Mouse (Mus musculus): Measurements from ENCODE around the gene Macf1. TPM values are rescaled to one million over a fixed set of nuclear protein-coding genes. Genes with fewer than 3 reads are reported as not detected.

The Macf1 gene
- 75.7 and 78.7 TPM in 2 replicates for polyA plus RNA-seq (2015; fragmentation: Nextera tagmentation; extraction: Ambion mirVana)

GRCm38 (mm10) chr4:123684260-123684659, at the start of gene Macf1:
TSS of gene Macf1 (minus strand) at chr4:123684360.
- H3K9ac ChIP-seq (ENCODE audit: low read depth, low read length) = 0 out of 2 replicates have a peak within 1 kb of the TSS, but pooled peaks have one; percentile 20
- 84% methylated on average over 3 of the region's 3 CpGs for WGBS
- peaks cover 14% of the 10 kb centered on the region for H3K36me3 ChIP-seq (ENCODE audit: control insufficient read depth, insufficient read depth, low read length)
- no peaks in the 10 kb centered on the region for H3K27me3 ChIP-seq (ENCODE audit: control insufficient read depth, insufficient read depth, low read depth, low read length)
- peak within 1 kb of the TSS; percentile 94 for H3K4me2 ChIP-seq (ENCODE audit: low read length)
- ATAC-seq = no peak
- H3K9me3 ChIP-seq (replicated peaks; ENCODE audit: control insufficient read depth, low read length, poor library complexity, severe bottlenecking) = no peaks in the 10 kb centered on the region
- H3K27ac ChIP-seq (ENCODE audit: low read length) = no peak within 1 kb of the TSS
- H3K4me1 ChIP-seq (ENCODE audit: control insufficient read depth, insufficient read depth, low read length) = peaks cover 29% of the 10 kb centered on the region
- peak within 1 kb of the TSS; percentile 93 for H3K4me3 ChIP-seq (ENCODE audit: low read depth, low read length)

DNA sequence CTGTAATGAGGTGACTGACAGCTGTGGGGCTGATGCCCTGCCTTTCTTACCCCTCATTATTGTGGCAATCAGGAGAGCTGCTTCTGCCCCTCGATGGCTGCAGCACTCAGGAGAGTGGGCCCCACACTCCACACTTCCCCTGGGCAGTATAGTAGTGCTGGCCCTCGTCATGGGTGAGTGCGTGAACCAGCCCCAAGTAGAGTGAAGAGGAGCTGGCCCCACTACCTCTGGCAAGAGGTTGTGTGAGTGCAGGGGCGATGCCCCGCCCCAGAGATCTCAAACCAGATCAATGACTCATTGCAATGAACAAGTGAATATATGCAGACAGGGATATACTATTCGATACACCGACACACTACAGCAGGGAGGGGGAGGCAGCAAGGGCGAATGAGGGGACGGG, 49.4 kb upstream of the Macf1 start:
- no peaks in the 10 kb centered on the region for H3K4me1 ChIP-seq (ENCODE audit: control insufficient read depth, insufficient read depth, low read length)
- H3K27me3 ChIP-seq (ENCODE audit: control insufficient read depth, insufficient read depth, low read depth, low read length) = no peaks in the 10 kb centered on the region
- 91% methylated on average over 9 of the region's 9 CpGs for WGBS
- H3K9ac ChIP-seq (ENCODE audit: low read depth, low read length) = no peak overlapping the region
- ATAC-seq = no peak
- H3K4me3 ChIP-seq (ENCODE audit: low read depth, low read length) = no peak overlapping the region
- no peak overlapping the region for H3K4me2 ChIP-seq (ENCODE audit: low read length)
- H3K27ac ChIP-seq (ENCODE audit: low read length) = no peak overlapping the region
- H3K36me3 ChIP-seq (ENCODE audit: control insufficient read depth, insufficient read depth, low read length) = peaks cover 18% of the 10 kb centered on the region
- H3K9me3 ChIP-seq (replicated peaks; ENCODE audit: control insufficient read depth, low read length, poor library complexity, severe bottlenecking) = no peaks in the 10 kb centered on the region

DNA sequence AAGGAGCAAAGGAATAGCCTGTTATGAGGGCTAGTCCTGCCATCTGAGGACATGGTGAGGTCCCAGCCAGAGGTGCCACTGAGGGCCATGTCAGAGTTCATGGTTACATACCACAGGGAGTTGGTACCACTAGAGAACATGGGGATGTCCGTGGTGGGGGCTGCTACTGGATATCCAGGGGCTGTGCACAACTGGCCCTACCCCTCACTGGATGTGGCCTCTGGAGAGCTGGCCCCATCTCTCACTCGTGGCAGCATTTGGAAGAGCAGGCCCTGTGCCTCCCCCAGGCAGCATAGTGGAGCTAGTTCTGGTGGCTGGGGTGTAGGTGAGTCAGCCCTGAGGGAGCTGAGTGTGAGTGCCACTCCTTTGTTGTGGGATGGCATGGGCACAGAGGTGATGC, 48.8 kb upstream of the Macf1 start:
- H3K4me1 ChIP-seq (ENCODE audit: control insufficient read depth, insufficient read depth, low read length) = no peaks in the 10 kb centered on the region
- peaks cover 13% of the 10 kb centered on the region; the same call in 1 of the 2 replicates for H3K36me3 ChIP-seq (ENCODE audit: control insufficient read depth, insufficient read depth, low read length)
- peak; percentile 17; the same call in 1 of the 2 replicates for ATAC-seq
- H3K27me3 ChIP-seq (ENCODE audit: control insufficient read depth, insufficient read depth, low read depth, low read length) = no peaks in the 10 kb centered on the region
- H3K4me2 ChIP-seq (ENCODE audit: low read length) = no peak overlapping the region
- WGBS = 86% methylated on average over 2 of the region's 2 CpGs
- H3K27ac ChIP-seq (ENCODE audit: low read length) = no peak overlapping the region
- H3K9me3 ChIP-seq (replicated peaks; ENCODE audit: control insufficient read depth, low read length, poor library complexity, severe bottlenecking) = no peaks in the 10 kb centered on the region
- H3K4me3 ChIP-seq (ENCODE audit: low read depth, low read length) = no peak overlapping the region
- no peak overlapping the region for H3K9ac ChIP-seq (ENCODE audit: low read depth, low read length)

DNA sequence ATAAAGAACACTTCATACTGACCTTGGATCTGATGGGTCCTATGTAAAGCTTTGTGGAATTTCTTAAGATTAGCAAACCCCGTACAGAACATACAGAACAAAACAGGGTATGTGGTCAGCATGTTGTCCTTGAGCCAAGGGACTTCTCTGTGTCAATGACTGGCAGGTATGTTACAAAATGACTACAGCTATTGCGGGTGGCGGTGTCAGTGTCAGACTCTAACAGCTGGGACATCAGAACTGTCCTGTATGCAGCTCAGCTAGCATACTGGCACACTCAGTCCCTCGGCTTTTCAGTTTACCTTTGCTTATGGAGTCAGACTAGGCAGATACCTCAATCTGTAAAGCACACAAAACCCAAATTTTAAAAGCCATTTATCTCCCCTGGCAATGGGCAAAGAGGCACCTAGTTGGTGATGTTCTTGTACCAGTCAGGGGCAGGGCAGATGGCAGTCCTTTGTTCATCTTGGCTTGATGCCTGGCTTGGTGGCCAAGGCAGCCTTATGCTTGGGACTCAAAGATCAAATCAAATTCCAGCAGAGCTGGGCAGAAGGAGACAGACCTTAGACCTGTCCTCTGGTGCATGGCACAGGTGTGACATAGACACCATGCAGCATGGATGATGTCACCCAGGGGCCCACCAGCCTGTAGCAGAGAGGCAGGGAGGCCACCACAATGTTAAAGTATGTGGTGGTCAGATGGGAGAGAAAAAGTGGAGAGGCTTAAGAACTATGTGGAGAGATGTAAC, 48.2 kb upstream of the Macf1 start:
- no peaks in the 10 kb centered on the region for H3K4me1 ChIP-seq (ENCODE audit: control insufficient read depth, insufficient read depth, low read length)
- no peak overlapping the region for H3K4me2 ChIP-seq (ENCODE audit: low read length)
- peaks cover 8% of the 10 kb centered on the region; the same call in 1 of the 2 replicates for H3K36me3 ChIP-seq (ENCODE audit: control insufficient read depth, insufficient read depth, low read length)
- H3K27me3 ChIP-seq (ENCODE audit: control insufficient read depth, insufficient read depth, low read depth, low read length) = no peaks in the 10 kb centered on the region
- no peak overlapping the region for H3K9ac ChIP-seq (ENCODE audit: low read depth, low read length)
- H3K4me3 ChIP-seq (ENCODE audit: low read depth, low read length) = no peak overlapping the region
- 89% methylated on average over 4 of the region's 4 CpGs for WGBS
- no peak for ATAC-seq
- H3K27ac ChIP-seq (ENCODE audit: low read length) = no peak overlapping the region
- H3K9me3 ChIP-seq (replicated peaks; ENCODE audit: control insufficient read depth, low read length, poor library complexity, severe bottlenecking) = no peaks in the 10 kb centered on the region

DNA sequence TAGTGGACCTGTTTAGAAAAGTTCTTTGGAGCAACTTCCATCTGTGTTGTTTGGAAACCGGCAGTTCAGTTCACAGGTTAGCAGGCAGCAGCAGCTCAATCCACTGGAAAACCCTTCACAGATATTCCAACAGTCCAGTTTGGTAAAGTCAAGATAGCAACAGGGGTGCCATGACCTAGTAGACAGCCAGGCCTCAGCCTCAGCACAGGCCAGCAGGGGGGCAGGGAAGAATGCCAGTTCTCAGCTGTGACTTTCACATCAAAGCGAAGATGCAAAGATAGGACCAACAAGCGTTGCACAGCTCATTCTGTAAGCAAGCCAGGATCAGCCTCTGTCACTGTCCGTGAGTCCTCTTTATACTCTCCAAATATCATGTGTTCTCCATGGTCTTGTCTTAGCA, 37.6 kb upstream of the Macf1 start:
- peaks cover 8% of the 10 kb centered on the region for H3K4me1 ChIP-seq (ENCODE audit: control insufficient read depth, insufficient read depth, low read length)
- no peaks in the 10 kb centered on the region for H3K36me3 ChIP-seq (ENCODE audit: control insufficient read depth, insufficient read depth, low read length)
- no peaks in the 10 kb centered on the region for H3K27me3 ChIP-seq (ENCODE audit: control insufficient read depth, insufficient read depth, low read depth, low read length)
- WGBS = 87% methylated on average over 4 of the region's 4 CpGs
- H3K9ac ChIP-seq (ENCODE audit: low read depth, low read length) = no peak overlapping the region
- H3K9me3 ChIP-seq (replicated peaks; ENCODE audit: control insufficient read depth, low read length, poor library complexity, severe bottlenecking) = no peaks in the 10 kb centered on the region
- no peak overlapping the region for H3K27ac ChIP-seq (ENCODE audit: low read length)
- ATAC-seq = no peak
- no peak overlapping the region for H3K4me3 ChIP-seq (ENCODE audit: low read depth, low read length)
- H3K4me2 ChIP-seq (ENCODE audit: low read length) = no peak overlapping the region

GRCm38 (mm10) chr4:123718434-123718780, 34.2 kb upstream of the Macf1 start:
- Histone ChIP-seq H3K36me3 (ENCODE audit: control insufficient read depth, insufficient read depth, low read length) (peaks cover 8% of the 10 kb centered on the region; the same call in 1 of the 2 replicates), H3K4me3 (ENCODE audit: low read depth, low read length) (peak overlapping the region; percentile 64), H3K4me2 (ENCODE audit: low read length) (peak overlapping the region; percentile 69), H3K9me3 (replicated peaks; ENCODE audit: control insufficient read depth, low read length, poor library complexity, severe bottlenecking) (no peaks in the 10 kb centered on the region), H3K4me1 (ENCODE audit: control insufficient read depth, insufficient read depth, low read length) (peaks cover 8% of the 10 kb centered on the region), H3K9ac (ENCODE audit: low read depth, low read length) (peak overlapping the region; percentile 57), H3K27ac (ENCODE audit: low read length) (peak overlapping the region; percentile 53), H3K27me3 (ENCODE audit: control insufficient read depth, insufficient read depth, low read depth, low read length) (no peaks in the 10 kb centered on the region)
- ATAC-seq = peak; percentile 65; the same call in 1 of the 2 replicates
- 24% methylated on average over 7 of the region's 7 CpGs for WGBS

DNA sequence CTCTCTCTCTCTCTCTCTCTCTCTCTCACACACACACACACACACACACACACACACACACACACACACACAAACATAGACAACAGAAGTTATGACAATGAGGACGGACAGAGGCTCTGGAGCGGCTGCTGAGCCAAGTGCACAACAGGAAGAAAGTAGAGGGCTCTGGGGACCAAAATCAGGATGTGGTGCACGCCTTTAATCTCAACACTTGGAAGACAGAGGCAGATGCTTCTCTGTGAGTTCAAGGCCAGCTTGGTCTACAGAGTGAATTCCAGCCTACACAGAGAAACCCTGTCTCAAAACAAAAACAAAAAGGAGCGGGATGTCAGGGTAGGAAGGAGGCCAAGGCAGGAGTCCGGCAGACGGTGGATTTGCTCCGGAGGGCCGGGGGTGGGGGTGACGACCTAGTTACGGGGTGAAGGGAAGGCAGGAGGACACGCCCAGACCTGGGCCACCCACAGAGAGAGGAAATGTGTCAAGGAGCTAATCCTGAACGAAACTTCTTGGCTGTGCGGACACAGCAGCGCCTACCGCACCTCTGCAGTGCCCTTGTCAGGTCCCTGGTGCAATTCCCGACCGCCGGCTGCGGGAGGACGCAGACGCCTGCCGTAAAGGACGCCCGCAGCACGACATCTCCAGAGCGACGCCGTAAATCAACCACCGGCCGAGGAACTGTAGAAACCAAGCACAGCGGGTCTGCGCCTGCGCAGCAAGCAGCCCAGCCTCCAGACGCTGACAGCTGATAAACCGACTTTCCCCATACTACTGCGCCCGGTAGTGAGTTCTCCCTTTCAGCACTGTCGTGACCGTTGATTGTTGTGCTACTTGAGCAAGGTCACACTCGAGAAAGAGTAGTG, 33.6 kb upstream of the Macf1 start, which contains the start of gene Ndufs5:
Gene Ndufs5 (minus strand): TSS at position 629 of the 860 bp plus-strand sequence.
- Histone ChIP-seq H3K9me3 (replicated peaks; ENCODE audit: control insufficient read depth, low read length, poor library complexity, severe bottlenecking) (no peaks in the 10 kb centered on the region), H3K27me3 (ENCODE audit: control insufficient read depth, insufficient read depth, low read depth, low read length) (no peaks in the 10 kb centered on the region), H3K4me2 (ENCODE audit: low read length) (peak within 1 kb of the TSS; percentile 69), H3K9ac (ENCODE audit: low read depth, low read length) (peak within 1 kb of the TSS; percentile 71), H3K4me3 (ENCODE audit: low read depth, low read length) (peak within 1 kb of the TSS; percentile 64), H3K36me3 (ENCODE audit: control insufficient read depth, insufficient read depth, low read length) (peaks cover 8% of the 10 kb centered on the region; the same call in 1 of the 2 replicates), H3K27ac (ENCODE audit: low read length) (peak within 1 kb of the TSS; percentile 66), H3K4me1 (ENCODE audit: control insufficient read depth, insufficient read depth, low read length) (peaks cover 8% of the 10 kb centered on the region)
- under 1% methylated on average over 40 of the region's 40 CpGs for WGBS
- peak; percentile 96 for ATAC-seq

DNA sequence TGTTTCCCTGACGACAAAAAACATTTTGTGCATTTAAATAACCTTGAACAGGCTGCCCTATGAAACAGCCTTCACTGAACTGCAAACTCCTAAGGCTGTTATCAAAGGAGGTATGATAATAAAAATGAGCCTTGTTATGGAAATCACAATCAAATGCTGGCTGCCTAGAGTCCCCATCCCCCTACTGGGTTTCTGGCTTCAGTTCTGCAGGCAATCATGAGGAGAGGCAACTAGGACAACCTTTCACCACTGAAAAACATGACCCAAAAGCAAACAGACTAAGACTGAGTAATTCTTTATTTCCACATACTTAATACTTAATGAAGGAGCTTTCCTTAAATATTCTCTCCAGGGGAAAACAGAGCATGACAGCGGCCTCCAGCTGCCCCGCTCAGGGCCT, 28.3 kb upstream of the Macf1 start:
- no peak overlapping the region for H3K4me2 ChIP-seq (ENCODE audit: low read length)
- peaks cover 10% of the 10 kb centered on the region; the same call in 1 of the 2 replicates for H3K36me3 ChIP-seq (ENCODE audit: control insufficient read depth, insufficient read depth, low read length)
- H3K4me1 ChIP-seq (ENCODE audit: control insufficient read depth, insufficient read depth, low read length) = peaks cover 4% of the 10 kb centered on the region
- WGBS = 79% methylated on average over 1 of the region's 3 CpGs
- no peaks in the 10 kb centered on the region for H3K27me3 ChIP-seq (ENCODE audit: control insufficient read depth, insufficient read depth, low read depth, low read length)
- no peak overlapping the region for H3K9ac ChIP-seq (ENCODE audit: low read depth, low read length)
- ATAC-seq = no peak
- no peak overlapping the region for H3K27ac ChIP-seq (ENCODE audit: low read length)
- no peak overlapping the region for H3K4me3 ChIP-seq (ENCODE audit: low read depth, low read length)
- no peaks in the 10 kb centered on the region for H3K9me3 ChIP-seq (replicated peaks; ENCODE audit: control insufficient read depth, low read length, poor library complexity, severe bottlenecking)

Measured in midbrain, embryonic 16.5 days (tissue).